Mouse (Mus musculus) liver, embryonic 12.5 days (tissue): ENCODE measurements at regions not wholly inside any gene's neighbourhood (a gene's known extent, or its start where the extent isn't known, plus 50 kb on each side); places are given as distances from the start of the nearest gene placed in this dataset.

Source experiments
- ATAC-seq: fragments of 200-750 bp; cut with Nextera tagmentation; 2 replicates; pipeline ENCODE4 v1.8.0; 2017; ENCODE audit warnings: moderate number of reproducible peaks, mild to moderate bottlenecking, moderate library complexity
- H3K27ac ChIP-seq: fragments of 300-500 bp; sonication (generic); 2 replicates; pipeline ENCODE4 v1.5.1; 2016; ENCODE audit warnings: mild to moderate bottlenecking
- H3K27me3 ChIP-seq: fragments of 300-500 bp; sonication (generic); replicated peaks from 2 replicates; pipeline ENCODE4 v1.6.1; 2016; ENCODE audit warnings: mild to moderate bottlenecking, moderate library complexity
- H3K36me3 ChIP-seq: fragments of 300-500 bp; sonication (generic); 2 replicates; pipeline ENCODE4 v1.6.1; 2016; ENCODE audit warnings: mild to moderate bottlenecking, moderate library complexity
- H3K4me1 ChIP-seq: fragments of 300-500 bp; sonication (generic); 2 replicates; pipeline ENCODE4 v1.6.1; 2016
- H3K4me2 ChIP-seq: fragments of 300-500 bp; sonication (generic); 2 replicates; pipeline ENCODE4 v1.6.1; 2016; ENCODE audit warnings: mild to moderate bottlenecking, moderate library complexity
- H3K4me3 ChIP-seq: fragments of 300-500 bp; sonication (generic); 2 replicates; pipeline ENCODE4 v1.5.1; 2016; ENCODE audit warnings: mild to moderate bottlenecking, moderate library complexity
- H3K9ac ChIP-seq: fragments of 300-500 bp; sonication (generic); 2 replicates; pipeline ENCODE4 v1.6.1; 2016; ENCODE audit warnings: mild to moderate bottlenecking, moderate library complexity
- H3K9me3 ChIP-seq: fragments of 300-500 bp; sonication (generic); replicated peaks from 2 replicates; pipeline ENCODE4 v1.6.1; 2016; ENCODE audit warnings: mild to moderate bottlenecking, moderate library complexity
- WGBS: fragments of 180-500 bp; shearing (Covaris S2); methylation state at CpG from one replicate; pipeline ENCODE4 v1.1.7; 2016; ENCODE audit not compliant: insufficient replicate concordance; 5-methylcytosine and 5-hydroxymethylcytosine counted together

DNA sequence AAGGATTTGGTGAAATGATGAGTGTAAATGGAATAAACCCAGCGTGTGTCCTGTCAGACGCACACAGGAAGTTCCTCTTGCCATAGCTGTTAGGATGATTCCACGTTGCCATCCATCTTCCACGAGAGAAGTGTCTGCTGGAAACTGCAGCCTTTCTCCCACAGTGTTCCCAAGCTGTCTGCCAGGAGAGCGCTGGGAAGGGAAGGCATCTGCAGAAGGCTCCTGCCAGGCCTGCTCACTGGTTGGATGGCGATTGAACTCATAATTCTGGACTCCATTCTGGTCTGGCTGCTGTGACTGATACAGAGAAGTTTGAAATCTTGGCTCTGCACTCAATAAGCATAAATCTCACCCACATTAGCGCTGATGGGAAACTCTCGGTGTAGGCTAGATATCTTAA is 69.5 kb upstream of the Mrps9 start:
- Histone ChIP-seq H3K36me3 (no peaks in the 10 kb centered on the region), H3K4me2 (no peak overlapping the region), H3K9me3 (no peaks in the 10 kb centered on the region), H3K27ac (no peak overlapping the region), H3K27me3 (no peaks in the 10 kb centered on the region), H3K9ac (no peak overlapping the region), H3K4me1 (no peaks in the 10 kb centered on the region), H3K4me3 (no peak overlapping the region)
- ATAC-seq: no peak
- WGBS: 56% methylated on average over 8 of the region's 8 CpGs

DNA sequence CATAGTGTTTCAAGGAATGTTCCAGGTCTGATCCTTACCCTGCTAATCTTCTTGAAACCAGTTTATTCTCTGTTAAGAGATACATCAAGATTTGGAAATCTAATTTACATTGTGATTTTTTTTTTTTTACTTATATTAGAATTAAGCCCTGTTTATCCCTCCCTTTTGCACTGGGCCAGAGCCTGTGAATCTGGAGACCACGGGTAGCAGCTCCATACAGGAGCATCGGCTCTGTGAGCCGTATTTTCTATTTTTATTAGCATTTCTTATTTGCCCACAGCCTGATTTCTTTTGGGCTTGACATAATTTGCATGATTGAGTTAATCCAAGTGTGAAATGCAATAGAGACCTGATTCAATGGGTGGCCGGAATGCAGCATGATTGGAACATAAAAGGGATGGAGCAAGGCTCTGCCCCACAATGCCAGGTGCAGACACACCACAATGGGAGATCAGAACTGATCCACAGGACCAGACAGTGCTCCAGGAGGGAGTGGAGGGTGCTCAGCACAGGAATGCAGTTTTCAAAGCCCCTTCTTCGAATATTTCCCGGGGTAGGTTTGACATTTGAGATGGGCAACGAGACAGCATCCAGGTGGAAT is 67.9 kb upstream of the Mrps9 start:
- H3K9me3 ChIP-seq: no peaks in the 10 kb centered on the region
- H3K4me2 ChIP-seq: no peak overlapping the region
- H3K27me3 ChIP-seq: no peaks in the 10 kb centered on the region
- 66% methylated on average over 7 of the region's 7 CpGs for WGBS
- no peaks in the 10 kb centered on the region for H3K4me1 ChIP-seq
- H3K9ac ChIP-seq: no peak overlapping the region
- ATAC-seq: no peak
- no peak overlapping the region for H3K27ac ChIP-seq
- no peaks in the 10 kb centered on the region for H3K36me3 ChIP-seq
- H3K4me3 ChIP-seq: no peak overlapping the region

DNA sequence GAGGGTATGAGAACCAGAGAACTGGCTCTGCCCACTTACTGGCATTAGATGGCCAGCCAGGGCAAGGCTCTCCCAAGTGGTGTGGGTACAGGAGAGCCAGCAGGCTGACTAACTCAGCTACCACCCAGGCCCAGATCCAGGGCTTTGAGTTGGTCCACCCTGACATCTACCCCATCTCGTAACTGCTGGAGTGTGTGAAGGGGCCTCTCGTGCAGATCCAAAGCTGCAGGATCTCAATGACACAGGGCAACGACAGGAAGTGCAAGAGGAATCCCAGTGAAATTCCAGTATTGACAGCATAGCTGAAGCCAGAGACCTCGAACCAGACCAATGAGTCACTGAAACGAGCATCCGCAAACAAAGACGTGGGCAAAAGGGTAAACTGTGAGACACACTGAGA is 63.8 kb upstream of the Mrps9 start:
- Histone ChIP-seq H3K4me2 (no peak overlapping the region), H3K9ac (no peak overlapping the region), H3K4me3 (no peak overlapping the region), H3K36me3 (no peaks in the 10 kb centered on the region), H3K27me3 (no peaks in the 10 kb centered on the region), H3K9me3 (no peaks in the 10 kb centered on the region), H3K4me1 (no peaks in the 10 kb centered on the region), H3K27ac (no peak overlapping the region)
- 50% methylated on average over 7 of the region's 7 CpGs for WGBS
- ATAC-seq: no peak

DNA sequence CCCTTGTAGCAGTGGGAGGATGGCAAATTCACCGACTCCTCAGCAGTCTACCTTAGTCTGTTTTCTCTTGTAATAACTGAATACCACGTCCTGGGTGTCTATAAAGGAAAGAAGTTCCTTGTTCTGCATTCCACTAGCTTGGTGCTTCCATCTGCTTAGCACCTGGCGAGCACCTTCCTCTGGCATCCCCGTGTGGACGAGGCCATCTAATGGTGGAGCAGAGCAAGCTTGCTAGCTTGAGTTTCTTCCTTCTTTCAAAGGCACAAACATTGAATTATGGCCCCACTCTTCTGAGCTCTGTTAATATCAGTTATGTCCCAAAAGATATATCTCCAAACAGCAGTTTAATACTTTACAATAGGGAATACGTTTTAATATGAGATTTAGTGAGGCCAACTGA is 62.6 kb upstream of the Mrps9 start:
- no peaks in the 10 kb centered on the region for H3K9me3 ChIP-seq
- no peak overlapping the region for H3K4me2 ChIP-seq
- H3K4me3 ChIP-seq: no peak overlapping the region
- 48% methylated on average over 6 of the region's 6 CpGs for WGBS
- no peak overlapping the region for H3K9ac ChIP-seq
- no peak for ATAC-seq
- H3K36me3 ChIP-seq: no peaks in the 10 kb centered on the region
- H3K27me3 ChIP-seq: no peaks in the 10 kb centered on the region
- H3K4me1 ChIP-seq: no peaks in the 10 kb centered on the region
- no peak overlapping the region for H3K27ac ChIP-seq
